Mouse (Mus musculus): ENCODE results near the gene Gm20777. TPM values are rescaled to one million over a fixed set of nuclear protein-coding genes. Genes with fewer than 3 reads are reported as not detected.
"Not testable (repeated sequence)": the region's sequence is repeated elsewhere in the genome, so short reads cannot be mapped to it uniquely, and the experiment has no call there.

Gm20777 gene
- total RNA-seq (2017), result not detected in 2 replicates

DNA sequence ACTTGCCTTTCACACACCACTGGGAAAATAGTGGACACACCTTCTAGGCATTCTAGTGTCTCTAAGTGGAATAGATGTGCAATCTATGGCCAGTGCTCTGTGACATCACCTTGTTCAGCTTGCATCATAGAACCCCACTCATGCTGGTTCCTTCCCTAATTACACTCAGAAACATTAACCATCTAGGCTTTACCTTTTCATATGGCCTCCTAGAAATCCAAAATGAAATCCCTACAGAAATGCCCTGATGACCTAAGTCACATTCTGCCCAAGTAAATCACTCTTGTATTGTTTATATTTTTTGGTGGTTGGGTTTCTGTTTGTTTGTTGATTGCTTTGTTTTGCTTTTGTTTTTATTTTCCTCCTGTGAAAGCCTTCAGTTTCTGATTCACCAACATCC lies at the start of gene Gm20777:
Gene Gm20777, minus strand, starts transcription at position 101 of the 400 bp plus-strand sequence.
- ATAC-seq (ENCODE audit: extremely low read depth, insufficient number of reproducible peaks, low FRiP score, poor library complexity, severe bottlenecking), result not testable (repeated sequence)

- ATAC-seq (ENCODE audit: extremely low read depth, insufficient number of reproducible peaks, low FRiP score, poor library complexity, severe bottlenecking), result not testable (repeated sequence)
These were observed 42.7 kb downstream of the Gm20777 start for GRCm38 (mm10) chrY:10709551-10709950.

DNA sequence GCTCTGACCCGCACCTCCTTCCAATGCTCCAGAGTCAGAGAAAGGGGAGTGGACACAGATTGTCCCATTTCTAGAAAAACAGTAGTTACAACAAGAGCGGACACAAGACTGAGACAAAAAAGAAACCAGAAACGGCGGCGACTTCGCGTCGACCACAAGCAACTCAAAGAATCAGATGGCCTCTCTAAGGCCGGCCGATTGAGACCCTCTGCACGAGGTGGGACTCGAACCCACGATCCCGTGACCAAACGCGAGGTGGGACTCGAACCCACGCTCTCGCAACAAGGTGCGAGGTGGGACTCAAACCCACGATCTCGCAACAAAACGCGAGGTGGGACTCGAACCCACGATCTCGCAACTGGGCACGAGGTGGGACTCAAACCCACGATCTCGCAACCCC lies 43.5 kb downstream of the Gm20777 start:
- ATAC-seq (ENCODE audit: extremely low read depth, insufficient number of reproducible peaks, low FRiP score, poor library complexity, severe bottlenecking), result not testable (repeated sequence)

GRCm38 (mm10) chrY:10708226-10708625 lies 44.0 kb downstream of the Gm20777 start:
- ATAC-seq (ENCODE audit: extremely low read depth, insufficient number of reproducible peaks, low FRiP score, poor library complexity, severe bottlenecking), result not testable (repeated sequence)

GRCm38 (mm10) chrY:10706686-10707085 lies 45.6 kb downstream of the Gm20777 start:
- not testable (repeated sequence) for ATAC-seq (ENCODE audit: extremely low read depth, insufficient number of reproducible peaks, low FRiP score, poor library complexity, severe bottlenecking)

Other genes starting within 250 kb of the Gm20777 start
- not detected in 2 replicates for gene Gm20737, start 216.4 kb downstream of the Gm20777 start, total RNA-seq (2017)
- gene Gm21775, start 199.0 kb downstream of the Gm20777 start, total RNA-seq (2017), result not detected in 2 replicates
- gene Gm21900, start 136.1 kb downstream of the Gm20777 start, total RNA-seq (2017), result not detected in 2 replicates

Data from neutrophil, adult 5-6 weeks (primary cell).